Mouse (Mus musculus): ENCODE measurements at regions not wholly inside any gene's neighbourhood (a gene's known extent, or its start where the extent isn't known, plus 50 kb on each side); places are given as distances from the start of the nearest gene placed in this dataset.
A peak's percentile ranks its signal among the peaks of the same experiment; 100 is the strongest.

DNA sequence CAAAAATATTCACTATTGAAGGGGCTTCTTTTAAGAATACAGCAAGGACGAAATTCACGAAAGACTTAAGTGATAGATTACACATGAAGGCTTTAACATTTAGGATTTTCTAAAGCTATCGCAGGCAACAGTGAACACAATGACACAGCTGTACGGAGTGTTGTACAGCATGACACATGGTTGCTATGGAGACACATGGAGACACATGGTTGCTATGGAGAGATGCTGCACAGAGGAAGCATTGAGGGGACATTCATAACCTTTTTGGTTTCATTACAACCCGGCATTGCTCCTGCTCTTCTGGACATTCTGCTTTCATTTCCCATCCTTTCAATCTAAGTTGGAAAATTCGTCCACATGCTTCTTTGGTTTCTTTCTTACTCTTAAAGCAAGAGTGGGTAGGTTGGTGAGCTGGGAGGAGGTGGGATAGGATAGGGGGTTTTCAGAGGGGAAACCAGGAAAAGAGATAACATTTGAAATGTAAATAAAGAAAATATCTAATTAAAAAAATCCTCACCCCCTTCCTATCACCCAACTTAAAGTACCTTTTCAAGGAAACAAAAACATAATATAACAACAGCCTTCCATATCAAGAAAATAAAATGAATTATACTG, 307.2 kb downstream of the Crisp4 start:
- TF ChIP-seq CTCF (IDR thresholded peaks at IDR 0.05; ENCODE audit: low read depth): no peak
- H3K27me3 ChIP-seq (ENCODE audit: insufficient read depth, low read length): no peaks in the 10 kb centered on the region
- H3K36me3 ChIP-seq (ENCODE audit: insufficient read depth): no peaks in the 10 kb centered on the region
- 28% methylated on average over 6 of the region's 6 CpGs for WGBS
- H3K4me2 ChIP-seq (ENCODE audit: low read depth): 0 out of 2 replicates have a peak overlapping the region, but pooled peaks have one; percentile 2
- no peak overlapping the region for H3K9ac ChIP-seq
- ATAC-seq (peak; percentile 99), DNase-seq (peak; percentile 66)
- H3K4me3 ChIP-seq (ENCODE audit: low read depth, low read length): no peak overlapping the region
- no peaks in the 10 kb centered on the region for H3K9me3 ChIP-seq (ENCODE audit: low read length)
- no peak overlapping the region for H3K27ac ChIP-seq (ENCODE audit: low read depth, low read length)
- H3K4me1 ChIP-seq (ENCODE audit: insufficient read depth): no peaks in the 10 kb centered on the region

DNA sequence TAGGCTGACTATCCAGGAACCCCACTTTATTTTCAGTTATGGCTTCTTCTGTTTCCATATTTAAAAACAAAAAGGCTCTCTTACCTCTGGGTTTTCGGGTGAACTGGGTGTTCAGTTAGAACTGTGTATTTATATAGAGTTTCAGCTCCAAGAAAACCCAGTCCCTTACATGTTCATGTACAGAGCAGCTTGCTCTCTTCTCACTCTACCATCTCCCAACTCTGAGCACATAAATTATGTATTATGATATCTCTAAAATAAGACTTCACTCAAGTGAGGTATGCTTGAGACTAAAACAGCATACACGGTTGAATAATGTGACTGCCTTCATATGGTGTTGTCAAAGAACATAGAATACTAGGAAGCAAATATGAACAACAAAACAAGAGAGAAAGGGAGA, 319.8 kb downstream of the Crisp4 start:
- DNase-seq (no peak), ATAC-seq (peak; percentile 62)
- WGBS: 88% methylated on average over 2 of the region's 2 CpGs

More for the DNA sequence above, 319.8 kb downstream of the Crisp4 start:
- Histone ChIP-seq H3K27me3 (ENCODE audit: insufficient read depth, low read length) (no peaks in the 10 kb centered on the region), H3K9ac (no peak overlapping the region), H3K27ac (ENCODE audit: low read depth, low read length) (no peak overlapping the region), H3K4me2 (ENCODE audit: low read depth) (no peak overlapping the region), H3K4me3 (ENCODE audit: low read depth, low read length) (no peak overlapping the region), H3K9me3 (ENCODE audit: low read length) (no peaks in the 10 kb centered on the region), H3K36me3 (ENCODE audit: insufficient read depth) (no peaks in the 10 kb centered on the region), H3K4me1 (ENCODE audit: insufficient read depth) (no peaks in the 10 kb centered on the region)
- no peak for TF ChIP-seq CTCF (IDR thresholded peaks at IDR 0.05; ENCODE audit: low read depth)
